Mouse (Mus musculus) heart, embryonic 16.5 days (tissue): ENCODE results near the gene Zfp523. TPM values are rescaled to one million over a fixed set of nuclear protein-coding genes. Genes with fewer than 3 reads are reported as not detected.

Experiments
- ATAC-seq: fragments of 200-750 bp; cut with Nextera tagmentation; replicated peaks from 2 replicates; pipeline ENCODE4 v1.8.0; 2017; ENCODE audit warnings: moderate number of reproducible peaks; ENCODE audit not compliant: insufficient read depth, low FRiP score; ENCODE audit errors: extremely low read depth
- H3K27ac ChIP-seq: fragments of 300-500 bp; sonication (generic); 2 replicates; pipeline ENCODE4 v1.5.1; 2014; ENCODE audit warnings: mild to moderate bottlenecking, low read length, control low read depth, moderate library complexity
- H3K27me3 ChIP-seq: fragments of 300-500 bp; sonication (generic); 2 replicates; pipeline ENCODE4 v1.6.1; 2014; ENCODE audit warnings: low read length, mixed read lengths; ENCODE audit not compliant: control insufficient read depth, insufficient read depth
- H3K36me3 ChIP-seq: fragments of 300-500 bp; sonication (generic); 2 replicates; pipeline ENCODE4 v1.6.1; 2014; ENCODE audit not compliant: control insufficient read depth, insufficient read depth
- H3K4me1 ChIP-seq: fragments of 300-500 bp; sonication (generic); 2 replicates; pipeline ENCODE4 v1.6.1; 2014; ENCODE audit warnings: low read length, mixed read lengths; ENCODE audit not compliant: control insufficient read depth, insufficient read depth
- H3K4me2 ChIP-seq: fragments of 300-500 bp; sonication (generic); 2 replicates; pipeline ENCODE4 v1.6.1; 2014; ENCODE audit warnings: low read depth, mild to moderate bottlenecking, control low read depth, low read length
- H3K4me3 ChIP-seq: fragments of 300-500 bp; sonication (generic); 2 replicates; pipeline ENCODE4 v1.5.1; 2014; ENCODE audit warnings: mild to moderate bottlenecking, control low read depth, low read length
- H3K9ac ChIP-seq: fragments of 300-500 bp; sonication (generic); 2 replicates; pipeline ENCODE4 v1.6.1; 2014; ENCODE audit warnings: low read length, control low read depth
- H3K9me3 ChIP-seq: fragments of 300-500 bp; sonication (generic); replicated peaks from 2 replicates; pipeline ENCODE4 v1.6.1; 2016; ENCODE audit warnings: low read length; ENCODE audit not compliant: control insufficient read depth
- WGBS: fragments of 180-500 bp; shearing (Covaris S2); extraction: QIAGEN DNeasy Blood & Tissue Kit; methylation state at CpG from one replicate; pipeline ENCODE4 v1.1.7; 2014; 5-methylcytosine and 5-hydroxymethylcytosine counted together
- polyA plus RNA-seq: library from polyadenylated mRNA; unstranded; fragments of >200 nt; fragmentation: Nextera tagmentation; extraction: Ambion mirVana; gene quantifications from 2 replicates; pipeline ENCODE4 v1.2.1, GENCODE M21; 2015

The Zfp523 gene
- polyA plus RNA-seq = 20.5 and 22.2 TPM in 2 replicates

GRCm38 (mm10) chr17:28176775-28177539, at the start of gene Zfp523:
Gene Zfp523, plus strand, starts transcription at chr17:28177129.
- H3K9me3 ChIP-seq = no peaks in the 10 kb centered on the region
- ATAC-seq = peak; percentile 84
- peak within 1 kb of the TSS; percentile 63 for H3K4me2 ChIP-seq
- peaks cover 55% of the 10 kb centered on the region for H3K4me1 ChIP-seq
- under 1% methylated on average over 81 of the region's 82 CpGs for WGBS
- no peaks in the 10 kb centered on the region for H3K36me3 ChIP-seq
- peak within 1 kb of the TSS; percentile 88 for H3K27ac ChIP-seq
- peak within 1 kb of the TSS; percentile 95 for H3K9ac ChIP-seq
- peak within 1 kb of the TSS; percentile 82 for H3K4me3 ChIP-seq
- no peaks in the 10 kb centered on the region for H3K27me3 ChIP-seq

GRCm38 (mm10) chr17:28129796-28130195, 47.1 kb upstream of the Zfp523 start:
- 0 out of 2 replicates have a peak, but pooled peaks cover 2% of the 10 kb centered on the region for H3K27me3 ChIP-seq
- WGBS = 87% methylated on average over 5 of the region's 5 CpGs
- no peak overlapping the region for H3K4me3 ChIP-seq
- no peaks in the 10 kb centered on the region for H3K9me3 ChIP-seq
- H3K4me1 ChIP-seq = no peaks in the 10 kb centered on the region
- H3K36me3 ChIP-seq = no peaks in the 10 kb centered on the region
- no peak for ATAC-seq
- H3K27ac ChIP-seq = no peak overlapping the region
- H3K9ac ChIP-seq = no peak overlapping the region
- no peak overlapping the region for H3K4me2 ChIP-seq

GRCm38 (mm10) chr17:28130391-28131125, 46.4 kb upstream of the Zfp523 start:
- H3K4me1 ChIP-seq = no peaks in the 10 kb centered on the region
- no peak overlapping the region for H3K4me2 ChIP-seq
- no peak overlapping the region for H3K27ac ChIP-seq
- H3K27me3 ChIP-seq = 0 out of 2 replicates have a peak, but pooled peaks cover 2% of the 10 kb centered on the region
- ATAC-seq = no peak
- no peak overlapping the region for H3K9ac ChIP-seq
- WGBS = 61% methylated on average over 5 of the region's 5 CpGs
- H3K9me3 ChIP-seq = no peaks in the 10 kb centered on the region
- H3K4me3 ChIP-seq = no peak overlapping the region
- no peaks in the 10 kb centered on the region for H3K36me3 ChIP-seq

GRCm38 (mm10) chr17:28131156-28131555, 45.8 kb upstream of the Zfp523 start:
- ATAC-seq = no peak
- H3K9me3 ChIP-seq = no peaks in the 10 kb centered on the region

GRCm38 (mm10) chr17:28133193-28133592, 43.7 kb upstream of the Zfp523 start:
- WGBS = 7% methylated on average over 14 of the region's 14 CpGs
- H3K4me2 ChIP-seq = 0 out of 2 replicates have a peak overlapping the region, but pooled peaks have one; percentile 5
- H3K9ac ChIP-seq = no peak overlapping the region

More at GRCm38 (mm10) chr17:28131156-28131555, 45.8 kb upstream of the Zfp523 start:
- H3K4me3 ChIP-seq = no peak overlapping the region
- 0 out of 2 replicates have a peak, but pooled peaks cover 2% of the 10 kb centered on the region for H3K27me3 ChIP-seq
- no peak overlapping the region for H3K27ac ChIP-seq
- H3K9ac ChIP-seq = no peak overlapping the region
- H3K36me3 ChIP-seq = no peaks in the 10 kb centered on the region
- H3K4me2 ChIP-seq = no peak overlapping the region
- no peaks in the 10 kb centered on the region for H3K4me1 ChIP-seq

GRCm38 (mm10) chr17:28135496-28135895, 41.4 kb upstream of the Zfp523 start:
- H3K27me3 ChIP-seq = peaks cover 15% of the 10 kb centered on the region
- no peak for ATAC-seq
- H3K27ac ChIP-seq = no peak overlapping the region
- no peak overlapping the region for H3K4me3 ChIP-seq
- H3K4me2 ChIP-seq = no peak overlapping the region
- H3K9ac ChIP-seq = no peak overlapping the region
- H3K4me1 ChIP-seq = peaks cover 6% of the 10 kb centered on the region; the same call in 1 of the 2 replicates
- 69% methylated on average over 3 of the region's 3 CpGs for WGBS
- no peaks in the 10 kb centered on the region for H3K36me3 ChIP-seq
- H3K9me3 ChIP-seq = no peaks in the 10 kb centered on the region

More at GRCm38 (mm10) chr17:28133193-28133592, 43.7 kb upstream of the Zfp523 start:
- Histone ChIP-seq H3K4me3 (no peak overlapping the region), H3K36me3 (no peaks in the 10 kb centered on the region), H3K27me3 (0 out of 2 replicates have a peak, but pooled peaks cover 2% of the 10 kb centered on the region), H3K4me1 (peaks cover 6% of the 10 kb centered on the region; the same call in 1 of the 2 replicates), H3K9me3 (no peaks in the 10 kb centered on the region), H3K27ac (no peak overlapping the region)
- no peak; the same call in 1 of the 2 replicates for ATAC-seq

- no peak for ATAC-seq
- no peaks in the 10 kb centered on the region for H3K9me3 ChIP-seq
- peaks cover 6% of the 10 kb centered on the region; the same call in 1 of the 2 replicates for H3K4me1 ChIP-seq
- 9% methylated on average over 5 of the region's 5 CpGs for WGBS
- H3K4me3 ChIP-seq = no peak overlapping the region
- no peak overlapping the region for H3K27ac ChIP-seq
- no peak overlapping the region for H3K9ac ChIP-seq
- peaks cover 22% of the 10 kb centered on the region for H3K27me3 ChIP-seq
- H3K36me3 ChIP-seq = no peaks in the 10 kb centered on the region
- no peak overlapping the region for H3K4me2 ChIP-seq
Observed at GRCm38 (mm10) chr17:28136266-28136665, 40.7 kb upstream of the Zfp523 start.

- H3K9me3 ChIP-seq = no peaks in the 10 kb centered on the region
- H3K9ac ChIP-seq = no peak overlapping the region
- H3K36me3 ChIP-seq = no peaks in the 10 kb centered on the region
- peaks cover 17% of the 10 kb centered on the region for H3K4me1 ChIP-seq
- no peak overlapping the region for H3K27ac ChIP-seq
- no peak overlapping the region for H3K4me3 ChIP-seq
- no peak overlapping the region for H3K4me2 ChIP-seq
- H3K27me3 ChIP-seq = peaks cover 38% of the 10 kb centered on the region
- no peak for ATAC-seq
- WGBS = 84% methylated on average over 8 of the region's 8 CpGs
Observed at GRCm38 (mm10) chr17:28138013-28138412, 38.9 kb upstream of the Zfp523 start.

- WGBS = 53% methylated on average over 9 of the region's 9 CpGs
- H3K4me2 ChIP-seq = no peak overlapping the region
- ATAC-seq = no peak
- H3K27ac ChIP-seq = no peak overlapping the region
- H3K4me3 ChIP-seq = no peak overlapping the region
- no peak overlapping the region for H3K9ac ChIP-seq
- H3K36me3 ChIP-seq = no peaks in the 10 kb centered on the region
- H3K27me3 ChIP-seq = peaks cover 42% of the 10 kb centered on the region
- peaks cover 22% of the 10 kb centered on the region for H3K4me1 ChIP-seq
- H3K9me3 ChIP-seq = no peaks in the 10 kb centered on the region
Observed at GRCm38 (mm10) chr17:28138685-28139084, 38.2 kb upstream of the Zfp523 start.
